Mouse (Mus musculus): ENCODE measurements around the gene Cdx2. TPM values are rescaled to one million over a fixed set of nuclear protein-coding genes. Genes with fewer than 3 reads are reported as not detected.
A peak's percentile ranks its signal among the peaks of the same experiment; 100 is the strongest.

The Cdx2 gene
- polyA plus RNA-seq, 1 experiment from 2014 or later: not detected

DNA sequence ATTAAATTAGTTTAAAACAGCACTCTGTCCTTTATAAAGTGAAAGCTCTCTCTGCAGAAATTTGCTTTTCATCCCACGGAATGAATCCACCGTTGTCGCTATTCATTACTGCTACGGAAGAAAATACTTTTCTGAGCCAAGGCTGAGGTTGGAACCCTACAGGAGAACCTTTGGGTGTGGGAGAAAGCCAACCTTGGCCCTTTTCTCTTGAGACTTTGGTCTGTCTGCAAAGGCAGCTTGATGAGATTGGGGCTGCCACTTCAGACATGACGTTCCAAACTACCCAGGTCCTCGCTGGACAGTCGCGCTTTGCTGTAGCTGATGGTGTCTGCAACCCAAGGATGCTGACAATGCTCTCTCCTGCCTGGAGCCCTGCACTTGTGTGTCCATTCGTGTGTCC is 1.4 kb upstream of the Cdx2 start:
- WGBS: 10% methylated on average over 9 of the region's 9 CpGs
- no peak for ATAC-seq (ENCODE audit: low read depth)
- H3K36me3 ChIP-seq (ENCODE audit: control insufficient read depth, insufficient read depth, low read length): no peaks in the 10 kb centered on the region

DNA sequence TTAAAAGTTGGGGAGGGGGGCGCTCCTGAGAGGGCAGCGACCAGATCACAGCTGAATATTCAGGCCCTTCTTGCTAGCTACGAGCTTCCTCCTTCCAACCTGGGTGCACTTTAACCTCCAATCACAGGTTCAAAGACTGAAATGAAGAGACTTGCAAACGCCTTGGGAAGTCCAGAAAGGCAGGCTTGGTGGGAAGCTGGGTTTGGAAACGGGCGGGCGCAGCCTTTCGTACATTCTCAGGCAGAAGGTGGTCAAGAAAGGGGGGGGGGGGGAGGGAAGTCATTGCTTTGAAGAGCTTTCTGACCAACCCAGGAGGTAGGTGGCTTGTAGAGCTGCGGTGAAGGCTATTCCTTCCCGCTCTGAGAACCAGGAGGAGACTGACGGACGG is 322 bp upstream of the Cdx2 start:
- Histone ChIP-seq H3K9me3 (ENCODE audit: control insufficient read depth, low read length) (no peaks in the 10 kb centered on the region), H3K9ac (replicated peaks; ENCODE audit: low read depth, low read length) (no peak overlapping the region), H3K4me2 (ENCODE audit: low read depth, low read length) (no peak overlapping the region), H3K4me3 (ENCODE audit: low read depth, low read length) (no peak overlapping the region), H3K4me1 (ENCODE audit: control insufficient read depth, insufficient read depth, low read length) (peaks cover 4% of the 10 kb centered on the region; the same call in 1 of the 2 replicates), H3K27me3 (ENCODE audit: control insufficient read depth, insufficient read depth, low read length) (peaks cover 95% of the 10 kb centered on the region), H3K36me3 (ENCODE audit: control insufficient read depth, insufficient read depth, low read length) (no peaks in the 10 kb centered on the region), H3K27ac (ENCODE audit: low read depth, low read length) (no peak overlapping the region)
- WGBS: 1% methylated on average over 12 of the region's 12 CpGs
- ATAC-seq (ENCODE audit: low read depth): no peak

More for the DNA sequence above, 1.4 kb upstream of the Cdx2 start:
- Histone ChIP-seq H3K4me1 (ENCODE audit: control insufficient read depth, insufficient read depth, low read length) (peaks cover 4% of the 10 kb centered on the region; the same call in 1 of the 2 replicates), H3K27me3 (ENCODE audit: control insufficient read depth, insufficient read depth, low read length) (peaks cover 92% of the 10 kb centered on the region), H3K9me3 (ENCODE audit: control insufficient read depth, low read length) (no peaks in the 10 kb centered on the region), H3K4me3 (ENCODE audit: low read depth, low read length) (no peak overlapping the region), H3K9ac (replicated peaks; ENCODE audit: low read depth, low read length) (no peak overlapping the region), H3K27ac (ENCODE audit: low read depth, low read length) (no peak overlapping the region), H3K4me2 (ENCODE audit: low read depth, low read length) (no peak overlapping the region)

DNA sequence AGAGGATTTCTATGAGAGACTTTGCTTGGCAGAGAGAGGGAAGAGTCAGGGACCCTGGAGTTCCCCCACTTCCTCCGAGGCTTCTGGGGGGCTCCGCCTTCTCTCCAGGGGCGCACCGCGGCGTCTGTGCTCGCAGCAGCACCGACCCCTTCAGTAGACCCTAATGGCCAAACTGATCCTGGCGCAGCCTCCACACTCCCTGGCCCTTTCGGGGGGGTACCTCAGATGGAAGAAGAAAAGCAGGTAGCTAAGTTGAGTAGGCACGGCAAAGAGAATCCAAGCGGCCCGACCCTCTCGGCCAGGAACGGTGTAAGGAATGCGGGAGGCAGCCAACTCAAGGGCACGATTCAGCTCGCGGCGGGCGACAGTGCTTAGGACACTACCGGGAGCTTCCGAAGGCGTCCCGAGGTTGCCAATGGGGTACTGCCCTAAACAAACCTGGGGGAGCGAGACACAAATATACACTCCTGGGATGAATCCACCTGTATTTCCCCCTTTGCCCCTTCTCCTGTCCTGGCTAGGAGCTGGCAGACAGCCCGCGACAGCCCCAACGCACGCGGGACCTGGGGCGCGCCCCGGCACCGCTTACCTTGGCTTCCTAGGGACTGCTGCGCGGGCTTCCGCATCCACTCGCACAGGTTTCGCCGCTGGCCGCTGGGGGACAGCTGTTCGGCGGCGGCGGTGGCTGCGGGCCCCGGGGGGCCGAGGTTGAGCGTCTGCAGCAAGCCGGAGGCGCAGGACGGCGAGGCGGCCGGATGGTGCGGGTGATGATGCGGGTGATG is 1.0 kb downstream of the Cdx2 start:
- Histone ChIP-seq H3K36me3 (ENCODE audit: control insufficient read depth, insufficient read depth, low read length) (no peaks in the 10 kb centered on the region), H3K9ac (replicated peaks; ENCODE audit: low read depth, low read length) (no peak overlapping the region), H3K9me3 (ENCODE audit: control insufficient read depth, low read length) (no peaks in the 10 kb centered on the region), H3K4me2 (ENCODE audit: low read depth, low read length) (no peak overlapping the region), H3K27me3 (ENCODE audit: control insufficient read depth, insufficient read depth, low read length) (peaks cover 94% of the 10 kb centered on the region), H3K27ac (ENCODE audit: low read depth, low read length) (no peak overlapping the region), H3K4me1 (ENCODE audit: control insufficient read depth, insufficient read depth, low read length) (peaks cover 4% of the 10 kb centered on the region; the same call in 1 of the 2 replicates), H3K4me3 (ENCODE audit: low read depth, low read length) (0 out of 2 replicates have a peak overlapping the region, but pooled peaks have one; percentile 1)
- WGBS: under 1% methylated on average over 45 of the region's 58 CpGs
- no peak for ATAC-seq (ENCODE audit: low read depth)

DNA sequence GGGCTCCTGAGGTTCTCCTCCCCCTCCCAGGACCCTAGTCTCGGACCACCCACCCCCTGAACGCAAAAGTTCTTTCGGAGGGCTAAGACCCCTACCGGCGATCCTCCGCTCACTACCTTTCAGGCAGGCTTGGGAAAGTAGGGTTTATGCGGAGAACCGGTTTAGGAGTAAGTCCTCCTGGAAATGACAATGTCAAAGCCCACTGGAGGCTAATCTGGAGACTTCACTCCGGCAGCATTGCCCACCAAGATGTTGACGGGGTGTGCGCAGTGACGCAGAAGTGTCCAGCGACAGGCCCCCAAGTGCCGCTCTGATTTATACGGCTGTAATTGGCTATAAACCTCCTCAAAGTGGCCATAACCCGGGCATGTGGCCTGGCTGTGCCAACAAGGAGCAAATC is 1.9 kb downstream of the Cdx2 start:
- Histone ChIP-seq H3K9ac (replicated peaks; ENCODE audit: low read depth, low read length) (no peak overlapping the region), H3K27me3 (ENCODE audit: control insufficient read depth, insufficient read depth, low read length) (peaks cover 90% of the 10 kb centered on the region), H3K4me3 (ENCODE audit: low read depth, low read length) (no peak overlapping the region), H3K27ac (ENCODE audit: low read depth, low read length) (no peak overlapping the region), H3K4me2 (ENCODE audit: low read depth, low read length) (no peak overlapping the region), H3K9me3 (ENCODE audit: control insufficient read depth, low read length) (no peaks in the 10 kb centered on the region), H3K36me3 (ENCODE audit: control insufficient read depth, insufficient read depth, low read length) (no peaks in the 10 kb centered on the region), H3K4me1 (ENCODE audit: control insufficient read depth, insufficient read depth, low read length) (peaks cover 4% of the 10 kb centered on the region; the same call in 1 of the 2 replicates)
- no peak for ATAC-seq (ENCODE audit: low read depth)
- under 1% methylated on average over 16 of the region's 16 CpGs for WGBS

DNA sequence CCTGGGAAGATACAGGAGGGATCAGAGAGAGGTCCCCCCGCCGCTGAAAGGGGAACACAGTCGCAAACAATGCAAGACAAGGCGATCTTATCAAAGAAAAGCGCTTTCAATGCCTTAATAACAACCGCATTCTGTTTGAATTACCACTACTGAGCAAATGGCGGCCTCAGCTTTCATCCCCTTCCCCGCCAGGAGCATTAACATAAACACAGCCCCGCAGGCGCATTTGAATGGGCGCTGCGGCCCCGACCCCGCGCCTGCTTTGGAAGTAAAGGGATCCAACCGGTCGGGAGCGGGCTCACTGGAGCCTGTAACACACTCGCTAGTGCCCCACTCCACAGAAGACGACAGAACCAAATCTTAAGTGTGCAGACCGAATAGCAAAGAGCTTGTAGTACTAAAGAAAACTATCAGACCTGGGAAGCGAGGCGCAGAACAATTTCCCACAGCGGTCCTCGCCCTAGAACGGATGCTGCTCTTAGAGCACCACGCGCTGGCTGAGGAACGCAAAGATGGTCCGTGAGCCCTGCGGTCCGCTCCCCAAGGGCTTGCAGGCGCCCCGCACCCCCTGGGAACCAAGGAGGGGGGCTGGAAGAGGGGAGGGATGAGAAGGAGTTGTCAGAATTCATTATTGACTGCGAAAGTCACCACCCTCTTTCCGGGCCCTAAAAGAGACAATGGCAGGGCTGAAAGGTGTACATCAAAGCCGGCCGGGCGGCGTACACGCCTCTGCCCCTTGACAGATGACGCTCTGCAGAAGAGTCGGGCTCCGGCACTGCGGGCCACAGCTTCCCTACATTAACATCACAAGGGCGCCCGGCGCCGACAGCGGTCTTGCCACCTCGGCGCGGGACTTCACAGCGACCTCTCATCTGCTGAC is 2.6 kb downstream of the Cdx2 start:
- H3K4me2 ChIP-seq (ENCODE audit: low read depth, low read length): no peak overlapping the region
- no peak overlapping the region for H3K27ac ChIP-seq (ENCODE audit: low read depth, low read length)
- no peak overlapping the region for H3K4me3 ChIP-seq (ENCODE audit: low read depth, low read length)
- peaks cover 90% of the 10 kb centered on the region for H3K27me3 ChIP-seq (ENCODE audit: control insufficient read depth, insufficient read depth, low read length)
- whole genome bisulfite sequencing: under 1% methylated on average over 54 of the region's 54 CpGs
- no peaks in the 10 kb centered on the region for H3K36me3 ChIP-seq (ENCODE audit: control insufficient read depth, insufficient read depth, low read length)
- H3K4me1 ChIP-seq (ENCODE audit: control insufficient read depth, insufficient read depth, low read length): peaks cover 4% of the 10 kb centered on the region; the same call in 1 of the 2 replicates
- ATAC-seq (ENCODE audit: low read depth): no peak
- H3K9me3 ChIP-seq (ENCODE audit: control insufficient read depth, low read length): no peaks in the 10 kb centered on the region
- H3K9ac ChIP-seq (replicated peaks; ENCODE audit: low read depth, low read length): no peak overlapping the region

DNA sequence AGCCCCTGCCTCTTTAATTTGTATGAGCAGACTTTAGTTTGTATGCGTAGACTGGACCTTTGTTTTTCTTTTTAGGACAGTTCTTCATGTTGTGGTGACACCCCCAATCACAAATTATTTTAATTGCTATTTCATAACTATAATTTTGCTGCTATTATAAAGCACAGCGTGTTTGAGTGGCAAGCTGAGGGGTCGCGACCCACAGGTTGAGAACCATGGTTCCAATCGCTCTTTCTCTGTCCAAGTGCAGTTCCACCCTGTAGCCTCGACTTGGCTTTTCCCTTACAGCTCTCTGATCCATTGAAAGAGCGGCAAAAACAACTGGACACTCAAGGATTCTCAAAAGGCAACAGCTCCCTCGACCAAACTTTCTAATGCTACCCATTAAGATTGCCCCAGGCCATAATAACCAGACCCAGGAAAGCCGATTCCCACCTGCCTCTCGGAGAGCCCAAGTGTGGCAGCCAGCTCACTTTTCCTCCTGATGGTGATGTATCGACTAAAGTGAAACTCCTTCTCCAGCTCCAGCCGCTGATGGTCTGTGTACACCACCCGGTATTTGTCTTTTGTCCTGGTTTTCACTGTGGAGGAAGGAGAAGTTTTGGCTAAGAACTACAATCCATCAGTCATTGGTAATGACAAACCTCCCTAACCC is 4.2 kb downstream of the Cdx2 start:
- Histone ChIP-seq H3K4me3 (ENCODE audit: low read depth, low read length) (no peak overlapping the region), H3K9ac (replicated peaks; ENCODE audit: low read depth, low read length) (no peak overlapping the region), H3K4me1 (ENCODE audit: control insufficient read depth, insufficient read depth, low read length) (peaks cover 4% of the 10 kb centered on the region; the same call in 1 of the 2 replicates), H3K36me3 (ENCODE audit: control insufficient read depth, insufficient read depth, low read length) (no peaks in the 10 kb centered on the region), H3K9me3 (ENCODE audit: control insufficient read depth, low read length) (no peaks in the 10 kb centered on the region), H3K4me2 (ENCODE audit: low read depth, low read length) (no peak overlapping the region), H3K27ac (ENCODE audit: low read depth, low read length) (no peak overlapping the region), H3K27me3 (ENCODE audit: control insufficient read depth, insufficient read depth, low read length) (peaks cover 87% of the 10 kb centered on the region)
- 5% methylated on average over 13 of the region's 13 CpGs for WGBS
- ATAC-seq (ENCODE audit: low read depth): no peak

DNA sequence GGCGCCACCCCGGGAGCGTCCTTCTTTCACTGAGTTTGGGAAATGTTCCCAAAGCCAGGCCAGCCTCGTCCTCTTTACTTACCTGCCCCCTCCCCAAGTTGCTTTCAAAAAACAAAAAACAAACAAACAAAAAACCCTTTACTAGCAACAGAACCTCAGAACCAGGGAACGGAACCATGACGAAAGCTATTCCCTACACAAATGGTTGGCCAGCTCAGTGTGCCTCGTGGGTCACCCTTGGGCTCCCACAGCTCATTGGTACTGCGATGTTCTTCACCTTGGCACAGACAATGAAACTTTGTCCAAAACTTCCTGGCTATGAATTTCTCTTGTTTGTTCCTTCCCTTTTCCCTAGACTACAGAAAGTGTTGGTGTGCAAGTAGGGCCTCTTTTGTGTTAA is 4.9 kb downstream of the Cdx2 start:
- ATAC-seq (ENCODE audit: low read depth): no peak
- 15% methylated on average over 8 of the region's 8 CpGs for WGBS

DNA sequence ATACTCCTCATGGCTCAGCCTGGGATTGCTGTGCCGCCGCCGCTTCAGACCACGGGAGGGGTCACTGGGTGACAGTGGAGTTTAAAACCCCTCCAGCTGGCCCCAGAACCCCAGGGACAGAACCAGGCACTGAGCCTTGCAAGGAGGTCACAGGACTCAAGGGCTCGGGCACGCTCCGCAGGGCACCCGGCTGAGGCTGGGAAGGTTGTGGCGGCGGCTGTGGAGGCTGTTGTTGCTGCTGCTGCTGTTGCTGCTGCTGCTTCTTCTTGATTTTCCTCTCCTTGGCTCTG is 5.3 kb downstream of the Cdx2 start:
- H3K27me3 ChIP-seq (ENCODE audit: control insufficient read depth, insufficient read depth, low read length): peaks cover 85% of the 10 kb centered on the region
- H3K9ac ChIP-seq (replicated peaks; ENCODE audit: low read depth, low read length): no peak overlapping the region
- H3K27ac ChIP-seq (ENCODE audit: low read depth, low read length): no peak overlapping the region
- H3K36me3 ChIP-seq (ENCODE audit: control insufficient read depth, insufficient read depth, low read length): no peaks in the 10 kb centered on the region
- H3K4me2 ChIP-seq (ENCODE audit: low read depth, low read length): no peak overlapping the region
- H3K9me3 ChIP-seq (ENCODE audit: control insufficient read depth, low read length): no peaks in the 10 kb centered on the region
- 4% methylated on average over 10 of the region's 10 CpGs for WGBS
- no peak overlapping the region for H3K4me3 ChIP-seq (ENCODE audit: low read depth, low read length)
- no peak for ATAC-seq (ENCODE audit: low read depth)
- H3K4me1 ChIP-seq (ENCODE audit: control insufficient read depth, insufficient read depth, low read length): peaks cover 4% of the 10 kb centered on the region; the same call in 1 of the 2 replicates

More for the DNA sequence above, 4.9 kb downstream of the Cdx2 start:
- peaks cover 88% of the 10 kb centered on the region for H3K27me3 ChIP-seq (ENCODE audit: control insufficient read depth, insufficient read depth, low read length)
- no peak overlapping the region for H3K9ac ChIP-seq (replicated peaks; ENCODE audit: low read depth, low read length)
- H3K4me2 ChIP-seq (ENCODE audit: low read depth, low read length): no peak overlapping the region
- H3K4me1 ChIP-seq (ENCODE audit: control insufficient read depth, insufficient read depth, low read length): peaks cover 4% of the 10 kb centered on the region; the same call in 1 of the 2 replicates
- no peaks in the 10 kb centered on the region for H3K36me3 ChIP-seq (ENCODE audit: control insufficient read depth, insufficient read depth, low read length)
- H3K27ac ChIP-seq (ENCODE audit: low read depth, low read length): no peak overlapping the region
- no peak overlapping the region for H3K4me3 ChIP-seq (ENCODE audit: low read depth, low read length)
- no peaks in the 10 kb centered on the region for H3K9me3 ChIP-seq (ENCODE audit: control insufficient read depth, low read length)

All from neural tube, embryonic 14.5 days (tissue).